Mouse (Mus musculus): Measurements from ENCODE around the gene Epb41l2.

Gene Epb41l2

GRCm38 (mm10) chr10:25571319-25572240, 212.0 kb downstream of the Epb41l2 start:
- DNase-seq (ENCODE audit: low read depth, low spot score), result no peak
